Mouse (Mus musculus): Measurements from ENCODE around the gene Notch1.

DNA sequence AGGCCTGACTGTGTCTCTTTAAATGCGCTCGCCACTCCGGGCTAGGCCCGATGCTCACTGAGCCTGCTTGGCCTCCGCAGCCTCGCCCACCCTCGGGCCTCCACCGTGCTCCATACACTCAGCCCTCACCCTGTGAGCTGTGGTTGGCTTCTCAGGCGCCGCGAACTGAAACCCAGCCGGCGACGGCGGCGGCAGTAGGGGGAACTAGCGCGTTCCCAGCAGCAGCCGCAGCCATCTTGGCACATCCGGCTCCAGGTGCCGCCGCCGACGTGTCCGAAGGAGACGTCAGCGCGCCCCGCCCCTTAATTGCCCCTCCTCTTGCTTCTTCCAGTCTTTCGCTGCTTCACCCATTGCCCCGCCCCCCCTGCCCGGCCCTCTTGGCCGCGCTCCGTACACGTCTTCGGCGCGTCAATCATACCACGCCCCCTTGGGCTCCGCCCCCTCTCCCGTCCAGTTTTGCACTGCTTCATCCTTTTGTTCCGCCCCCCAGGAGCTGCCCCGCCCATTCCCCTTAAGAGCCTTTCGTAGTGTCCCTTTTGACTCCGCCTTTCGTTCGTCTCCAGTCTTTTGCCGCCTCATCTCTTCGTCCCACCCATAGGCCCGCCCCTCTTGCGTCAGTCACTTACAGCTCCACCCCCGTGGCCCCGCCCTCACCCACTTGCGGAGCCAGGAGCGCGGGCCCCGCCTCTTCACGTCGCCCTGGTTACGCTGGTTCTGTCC lies 71.4 kb downstream of the Notch1 start, which contains the start of gene Sec16a:
- TF ChIP-seq EP300 (IDR thresholded peaks at IDR 0.05; ENCODE audit: low read depth) (no peak), CTCF (IDR thresholded peaks at IDR 0.05; ENCODE audit: low read depth) (no peak; the same call in 1 of the 2 replicates)

Measured in liver, postnatal 0 days (tissue).